Mouse (Mus musculus) spleen, embryonic (tissue): ENCODE results near the gene Gm20441.

Source experiments
- CTCF ChIA-PET: fragments of 350-600 bp; sonication (Branson Sonifier 250); formaldehyde crosslinking; loops from one replicate; lab custom pipeline; 2022; lab: Charles Lee

The Gm20441 gene

DNA sequence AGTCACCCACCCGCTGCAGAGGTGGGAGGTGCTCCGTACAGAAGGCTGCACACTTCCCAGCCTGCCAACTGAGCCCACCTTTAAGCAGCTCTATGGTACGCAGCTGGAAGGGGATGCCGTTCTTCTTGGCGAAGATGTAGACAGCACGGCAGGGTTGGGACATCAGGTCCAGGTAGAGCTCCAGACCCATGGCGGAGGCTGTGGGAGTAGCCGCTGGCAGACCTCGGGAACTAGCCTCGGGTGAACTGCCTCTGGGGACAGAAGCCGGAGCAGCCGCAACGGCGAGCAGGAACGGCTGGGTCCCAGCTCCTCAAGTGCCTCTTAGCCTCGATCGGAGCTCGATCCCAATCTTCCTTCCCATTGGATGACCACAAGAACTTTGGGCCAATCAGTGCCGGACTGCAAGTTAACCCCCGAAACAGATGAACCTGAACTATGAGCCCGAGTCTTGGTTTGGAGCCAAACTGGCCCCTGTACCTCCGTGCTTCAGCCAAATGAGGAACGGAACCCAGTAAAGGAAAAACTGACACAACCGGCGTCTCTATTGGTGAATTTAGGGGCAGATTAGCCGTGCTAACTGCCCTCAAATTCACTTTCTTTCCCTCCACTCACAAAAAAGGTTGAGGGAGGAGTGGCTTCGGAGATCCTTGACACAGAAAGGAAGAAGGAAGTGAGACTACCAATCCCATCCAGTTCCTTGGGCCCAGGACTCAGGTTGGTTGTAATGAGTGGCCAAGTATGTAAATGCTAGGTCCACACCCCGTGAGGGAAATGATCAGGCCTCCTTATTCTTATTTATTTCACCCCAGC, at the start of gene Gm20441, which contains the start of gene Gstt3:
Gene Gm20441 (minus strand): TSS at position 186 of the 810 bp plus-strand sequence.
Gene Gstt3 (minus strand): TSS at position 646 of the 810 bp plus-strand sequence.
- CTCF ChIA-PET = interaction anchor here (0.6 kb wide), 2 partner anchors 28 to 117 kb away, joined by 3 read pairs; no protein-coding TSS in a partner anchor

DNA sequence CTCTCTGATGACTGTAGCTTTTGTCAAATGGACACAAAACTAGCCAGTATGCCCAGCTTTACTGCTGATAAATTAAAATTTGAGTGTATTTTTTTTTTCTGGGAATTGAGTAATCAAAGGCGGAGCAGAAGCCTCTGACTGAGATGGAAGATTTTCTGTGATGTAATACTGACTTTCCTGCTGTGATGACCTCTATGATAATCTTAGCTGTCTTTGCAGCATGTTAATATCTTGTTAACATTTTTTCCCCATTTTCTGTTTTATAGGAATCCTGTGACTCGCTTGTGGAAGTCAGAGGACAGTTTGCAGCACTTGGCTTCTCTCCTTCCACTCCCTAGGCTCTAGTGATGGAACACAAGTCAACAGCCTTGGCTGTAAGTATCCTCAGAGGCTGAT, 49.5 kb upstream of the Gm20441 start:
- CTCF ChIA-PET = interaction anchor here (0.7 kb wide), 1 partner anchor 63 kb away, joined by 6 read pairs; no protein-coding TSS in a partner anchor

DNA sequence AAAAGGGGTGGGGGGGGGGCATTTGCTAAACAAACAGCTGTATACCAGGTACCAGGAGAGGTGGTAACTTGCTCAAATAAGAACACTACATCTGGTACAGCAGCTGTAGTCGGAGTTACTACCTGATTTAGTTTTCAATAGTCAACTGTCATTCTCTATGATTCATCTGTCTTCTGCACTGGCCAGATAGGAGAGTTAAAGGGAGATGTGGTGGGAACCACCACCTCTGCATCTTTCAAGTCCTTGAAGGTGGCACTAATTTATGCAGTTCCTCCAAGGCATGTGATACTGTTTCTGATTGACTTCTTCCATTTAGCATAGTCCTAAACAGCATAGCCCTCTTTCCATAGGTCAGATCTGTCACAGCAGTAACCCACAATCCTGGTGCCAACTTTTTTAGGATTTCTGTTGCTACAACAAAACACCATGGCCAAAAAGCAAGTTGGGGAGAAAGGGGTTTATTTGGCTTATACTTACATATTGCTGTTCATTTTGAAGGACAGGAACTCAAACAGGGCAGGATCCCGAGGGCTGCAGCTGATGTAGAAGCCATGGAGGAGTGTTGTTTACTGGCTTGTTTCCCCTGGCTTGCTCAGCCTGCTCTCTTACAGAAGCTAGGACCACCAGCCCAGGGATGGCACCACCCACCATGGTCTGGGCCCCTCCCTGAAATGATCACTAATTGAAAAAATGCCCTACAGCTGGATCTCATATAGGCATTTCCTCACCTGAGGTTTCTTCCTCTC, 48.9 kb upstream of the Gm20441 start:
- CTCF ChIA-PET = interaction anchor here (0.6 to 1.1 kb wide), 4 partner anchors 57 to 121 kb away, joined by 3 to 8 read pairs (median 4); partner anchors contain the start of gene Ddt

DNA sequence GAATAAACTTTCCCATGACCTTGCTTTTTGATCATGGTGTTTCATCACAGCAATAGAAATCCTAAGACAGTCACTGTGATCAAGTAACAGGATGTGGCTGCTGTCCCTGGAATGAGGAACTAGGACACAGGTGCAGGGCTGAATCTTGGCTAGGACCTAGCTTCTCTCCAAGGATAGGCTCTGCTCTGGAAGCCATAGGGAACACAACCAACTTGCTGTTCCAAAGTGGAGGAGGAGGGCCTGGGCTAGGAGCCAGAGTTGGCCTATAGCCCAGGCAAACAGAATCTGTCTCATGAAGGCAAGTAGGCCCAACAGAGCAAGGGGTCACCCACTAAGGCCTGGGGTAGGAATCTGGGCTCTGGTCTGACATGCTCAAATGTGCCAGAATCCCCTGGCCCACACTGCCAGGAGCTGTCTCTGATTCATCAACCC, 47.8 kb upstream of the Gm20441 start:
- CTCF ChIA-PET = interaction anchor here (1.1 kb wide), 1 partner anchor 85 kb away, joined by 3 read pairs; no protein-coding TSS in a partner anchor

DNA sequence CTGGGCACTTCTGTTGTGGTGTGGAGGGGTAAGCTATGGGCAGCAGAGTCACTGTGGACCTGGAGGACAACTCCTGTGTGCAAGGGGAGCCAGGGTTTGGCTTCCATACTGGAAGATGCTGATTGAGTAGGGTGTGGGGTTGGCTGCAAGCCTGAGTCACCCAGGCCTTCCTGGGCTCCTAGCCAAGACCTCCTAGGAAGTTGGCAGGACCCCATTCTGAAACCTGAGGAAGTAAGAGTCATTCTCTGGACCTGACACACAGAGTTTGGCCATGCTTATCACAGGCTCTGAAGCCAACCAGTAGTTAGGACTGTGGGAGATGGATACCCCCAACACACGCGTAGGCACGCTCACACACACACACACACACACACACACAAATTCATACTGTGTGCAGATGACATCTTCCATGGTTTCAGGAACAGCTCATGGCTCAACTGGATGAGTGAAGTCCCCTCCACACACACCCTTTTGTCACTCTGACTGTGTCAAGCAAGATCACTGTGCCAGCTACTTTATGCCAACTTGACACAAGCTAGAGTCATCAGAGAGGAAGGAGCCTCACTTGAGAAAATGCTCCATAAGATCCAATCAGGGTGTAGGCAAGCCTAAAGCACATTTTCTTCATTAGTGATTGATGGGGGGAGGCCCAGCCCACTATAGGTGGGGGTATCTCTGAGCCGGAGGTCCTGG, 47.1 kb upstream of the Gm20441 start:
- CTCF ChIA-PET = no interaction called here

DNA sequence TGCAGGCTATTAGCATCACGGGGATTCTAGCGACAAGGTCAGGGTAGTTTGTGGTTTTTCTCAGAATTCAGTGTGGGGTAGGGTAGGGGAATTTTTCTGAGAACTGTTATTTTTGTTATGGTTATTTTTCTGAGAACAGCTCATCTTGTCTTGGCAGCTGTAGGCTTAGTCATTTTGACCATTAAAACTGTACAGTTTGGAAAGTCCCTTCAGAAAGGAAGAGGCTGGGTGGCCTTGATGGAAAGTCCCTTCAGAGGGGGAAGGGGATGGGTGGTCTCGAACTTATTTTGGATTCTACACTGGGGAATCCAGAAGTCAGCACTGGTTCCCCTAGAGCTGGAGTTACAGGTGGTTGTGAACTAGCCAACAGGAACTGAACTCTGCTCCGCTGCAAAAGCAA, 43.8 kb upstream of the Gm20441 start:
- CTCF ChIA-PET = no interaction called here

DNA sequence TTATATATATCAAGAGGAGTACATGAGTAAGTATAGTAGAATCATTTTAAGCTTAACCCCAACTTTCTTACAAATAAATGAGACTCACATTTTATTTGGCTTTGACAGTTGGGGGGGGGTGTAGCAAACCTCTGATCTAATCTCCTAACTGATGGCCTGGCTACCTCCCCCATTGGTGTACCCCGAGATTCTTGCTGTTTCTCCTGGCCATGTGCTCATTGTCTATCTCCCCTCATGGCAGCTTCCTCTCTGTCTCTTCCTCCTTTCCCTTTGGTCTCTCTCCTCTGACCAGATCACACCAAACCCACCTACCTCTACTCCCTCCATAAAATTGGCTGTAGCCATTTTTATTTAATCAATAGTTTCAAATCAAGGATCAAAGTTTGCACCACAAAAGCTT, 43.0 kb upstream of the Gm20441 start:
- CTCF ChIA-PET = interaction anchor here (0.6 to 0.7 kb wide), 2 partner anchors 176 to 1720 kb away, joined by 4 to 5 read pairs; no protein-coding TSS in a partner anchor

DNA sequence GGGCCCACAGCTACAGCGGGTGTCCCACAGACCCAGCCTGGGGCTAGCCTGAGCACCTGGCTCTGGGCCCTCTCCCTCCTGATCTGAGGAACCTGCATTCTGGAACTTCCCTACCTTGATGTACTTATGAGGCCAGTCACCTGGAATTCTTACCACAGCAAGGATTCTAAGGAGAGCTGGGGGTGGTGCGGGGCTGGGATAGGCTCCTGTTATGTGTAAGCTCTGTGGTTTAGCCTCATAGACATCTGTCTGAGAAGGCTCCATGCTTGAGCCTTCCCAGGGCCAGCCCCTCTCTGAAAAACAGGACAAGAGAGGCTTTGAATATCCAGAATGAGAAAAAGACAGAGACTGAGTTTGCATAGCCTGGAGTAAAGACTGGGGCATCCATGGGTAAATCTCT, 41.7 kb upstream of the Gm20441 start, which contains the start of gene Gstt4:
Gene Gstt4 (minus strand): TSS at position 101 of the 400 bp plus-strand sequence.
- CTCF ChIA-PET = no interaction called here

DNA sequence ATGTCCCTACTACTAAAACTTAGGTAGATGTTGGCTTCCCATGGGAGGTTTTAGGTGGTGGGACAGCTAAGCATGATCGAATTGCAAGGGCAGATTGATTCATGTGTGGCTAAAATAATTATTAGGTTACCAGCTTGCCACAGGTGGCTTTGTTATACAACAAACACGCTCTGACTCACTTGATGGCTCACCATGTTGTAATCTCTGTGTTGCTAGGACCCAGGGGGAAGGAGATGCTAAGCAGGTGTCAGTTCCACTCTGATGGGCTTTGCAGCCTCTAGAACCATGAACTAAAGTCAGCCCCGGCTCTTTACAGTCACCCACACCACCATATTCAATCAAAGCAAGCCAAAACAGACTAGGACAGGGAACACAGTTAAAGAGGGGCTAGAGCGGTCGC, 39.1 kb upstream of the Gm20441 start:
- CTCF ChIA-PET = interaction anchor here (0.7 kb wide), 1 partner anchor 408 kb away, joined by 5 read pairs; no protein-coding TSS in a partner anchor

DNA sequence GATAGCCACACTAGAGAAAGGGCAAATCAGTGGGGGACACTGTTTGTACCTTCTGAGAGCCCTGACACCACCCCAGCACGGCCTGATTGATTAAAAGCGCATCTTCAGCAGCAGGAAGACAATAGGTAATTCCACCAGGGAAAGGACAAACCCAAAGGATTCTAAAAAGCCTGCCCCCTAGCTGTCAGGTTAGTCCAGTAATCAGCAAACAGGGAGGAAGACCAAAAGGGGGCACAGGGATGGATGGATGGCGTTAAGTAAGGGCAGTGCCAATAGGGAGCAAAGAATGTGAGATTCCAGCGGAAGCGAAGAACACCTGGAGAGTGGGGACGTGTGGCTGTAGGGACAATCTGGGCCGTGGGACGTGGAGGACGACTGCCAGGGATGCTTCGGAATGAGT, 37.9 kb upstream of the Gm20441 start:
- CTCF ChIA-PET = no interaction called here

DNA sequence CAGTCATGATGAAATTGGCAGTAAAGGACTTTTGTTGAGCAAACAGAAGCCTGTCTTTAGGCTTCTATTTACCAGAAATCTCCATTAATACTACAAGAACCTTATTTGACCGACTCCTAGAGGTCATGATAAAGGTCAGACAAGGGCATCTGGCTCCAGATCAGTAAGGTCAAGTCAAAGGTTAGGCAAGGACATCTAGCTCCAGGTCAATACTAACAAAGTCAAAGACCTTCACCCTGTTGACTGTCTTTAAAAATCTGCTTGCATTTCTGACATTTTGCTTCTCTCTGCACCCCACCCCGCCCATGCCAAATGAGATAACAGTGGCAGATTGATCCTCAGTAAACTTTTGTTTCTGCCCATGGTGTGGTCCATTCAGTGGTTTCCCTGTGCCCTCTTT, 23.5 kb upstream of the Gm20441 start:
- CTCF ChIA-PET = no interaction called here

DNA sequence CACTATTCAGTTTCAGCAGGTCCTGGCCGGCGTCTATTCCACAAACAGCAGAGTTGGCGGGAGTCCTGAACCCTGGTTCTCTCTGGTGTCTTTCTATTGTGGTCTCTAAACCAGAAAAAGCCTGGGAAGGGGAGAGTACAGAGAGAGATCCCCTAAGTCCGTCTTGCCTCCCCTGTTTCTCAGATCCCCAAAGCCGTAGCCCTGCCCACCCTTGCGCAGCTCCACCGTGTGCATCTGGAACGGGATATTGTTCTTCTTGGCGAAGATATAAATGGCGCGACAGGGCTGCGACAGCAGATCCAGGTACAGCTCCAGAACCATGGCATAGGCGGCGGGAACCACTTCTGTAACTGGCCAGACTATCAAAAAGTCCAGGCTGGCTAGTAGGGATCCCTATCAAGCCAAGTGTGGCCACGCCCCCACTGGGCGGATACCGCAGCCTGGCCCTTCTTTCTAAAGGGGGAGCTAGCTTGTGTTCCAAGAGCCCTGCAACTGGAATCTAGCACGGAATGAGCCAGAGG, 17.5 kb upstream of the Gm20441 start, which contains the start of gene Gstt1:
Gene Gstt1 (minus strand): TSS at position 409 of the 521 bp plus-strand sequence.
- CTCF ChIA-PET = interaction anchor here (0.7 kb wide), 1 partner anchor 597 kb away, joined by 3 read pairs; no protein-coding TSS in a partner anchor

DNA sequence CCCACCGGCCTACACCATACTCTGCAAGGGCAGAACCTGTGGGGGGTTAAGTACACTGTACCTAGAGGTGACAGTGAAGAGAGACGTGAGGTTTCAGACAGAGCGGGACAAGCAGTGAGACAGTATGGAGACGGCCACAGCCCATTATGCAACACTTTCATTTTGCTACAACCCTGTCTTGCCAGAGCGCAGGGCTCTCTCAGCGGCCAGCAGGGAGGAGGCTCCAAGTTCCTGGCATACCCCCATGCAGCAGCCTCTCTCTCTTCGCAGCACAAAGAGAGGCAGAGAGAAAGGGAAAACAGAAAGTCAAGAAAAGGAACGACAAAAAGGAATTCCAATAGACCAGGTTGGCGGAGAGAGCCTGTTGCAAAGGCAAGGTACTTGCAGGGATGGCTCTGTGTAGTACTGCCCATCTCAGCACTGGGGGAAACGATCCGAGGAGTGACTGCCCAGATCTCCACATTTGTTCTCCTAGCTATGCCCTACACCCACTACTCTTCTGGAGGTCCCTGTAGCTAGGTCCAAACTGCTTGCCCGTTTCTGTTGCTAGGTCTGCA, 16.9 kb upstream of the Gm20441 start:
- CTCF ChIA-PET = interaction anchor here (0.7 kb wide), 1 partner anchor 597 kb away, joined by 3 read pairs; no protein-coding TSS in a partner anchor

DNA sequence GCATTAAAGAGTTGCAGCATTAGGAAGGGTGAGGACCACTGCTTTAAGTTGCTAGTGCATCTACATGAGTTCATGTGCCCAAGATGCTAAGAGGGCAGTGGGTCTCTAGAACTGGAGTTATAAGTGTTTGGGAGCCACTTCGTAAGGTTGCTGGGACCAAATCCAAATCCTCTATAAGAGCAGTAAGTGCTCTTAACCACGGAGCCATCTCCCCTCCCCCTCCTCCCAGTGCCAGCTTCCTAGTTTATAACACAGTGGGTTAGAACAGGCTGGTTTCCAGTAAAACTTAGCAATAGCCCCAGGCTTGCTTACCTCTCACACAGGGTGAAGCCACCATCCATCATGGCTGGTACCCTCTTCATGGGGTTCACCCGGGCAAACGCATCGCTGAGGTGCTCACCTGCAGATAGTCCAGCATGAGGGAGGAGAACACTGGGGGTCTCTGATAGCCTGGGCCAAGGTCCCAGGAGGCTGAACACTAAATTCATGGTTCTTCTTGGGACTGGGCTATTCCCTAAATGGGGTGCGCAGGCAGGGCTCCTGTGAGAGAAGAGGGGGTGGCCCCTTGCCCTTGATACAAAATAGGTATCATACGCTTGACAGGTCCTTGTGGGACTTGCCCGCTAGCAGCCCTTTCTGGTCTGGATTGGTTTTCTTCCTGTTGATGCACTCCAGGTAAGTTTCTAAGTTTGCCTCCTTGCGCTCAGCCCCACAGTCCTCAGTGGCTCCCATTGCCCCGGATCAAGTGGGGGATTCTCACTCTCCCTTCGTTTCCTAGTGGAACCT, 16.2 kb upstream of the Gm20441 start:
- CTCF ChIA-PET = no interaction called here

DNA sequence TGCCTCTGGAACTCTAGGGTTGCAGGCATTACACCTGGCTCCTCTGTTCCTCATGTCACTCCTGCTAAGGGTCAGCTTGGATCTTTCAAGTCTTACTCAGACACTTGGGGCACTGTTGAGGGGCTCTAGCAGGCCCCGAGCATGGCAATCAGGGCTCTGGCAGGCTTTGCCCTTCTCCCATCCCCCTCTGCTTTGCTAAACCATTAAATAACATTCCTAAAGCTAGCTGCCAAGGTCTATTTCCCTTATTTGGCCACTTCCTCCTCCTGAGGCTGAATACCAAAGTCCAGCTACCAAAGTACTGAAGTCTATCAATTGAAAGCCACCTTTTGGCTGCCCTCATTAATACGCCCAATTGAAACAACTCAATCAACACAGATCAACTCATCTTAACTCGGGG, 14.1 kb upstream of the Gm20441 start:
- CTCF ChIA-PET = interaction anchor here (0.5 kb wide), 1 partner anchor 15 kb away, joined by 4 read pairs; no protein-coding TSS in a partner anchor

DNA sequence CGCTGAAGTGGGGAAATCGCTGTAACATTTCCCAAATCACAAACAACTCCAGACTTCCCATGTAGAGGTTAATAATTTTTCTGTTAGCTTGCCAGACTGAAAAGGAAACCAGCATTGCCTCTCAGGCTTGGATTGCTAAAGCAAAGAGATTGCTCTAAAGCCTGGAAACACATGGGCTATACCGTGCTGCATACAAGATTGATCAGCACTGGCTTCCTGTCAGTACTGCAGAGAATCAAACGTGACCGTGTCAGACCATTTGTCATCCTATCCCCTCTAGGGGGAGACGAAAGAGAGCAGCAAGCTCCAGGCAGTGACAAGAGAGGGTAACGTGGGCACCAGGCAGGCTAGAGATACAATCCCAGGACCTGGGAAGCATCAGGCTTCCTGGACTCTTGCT, 10.0 kb upstream of the Gm20441 start:
- CTCF ChIA-PET = interaction anchor here (0.7 kb wide), 1 partner anchor 44 kb away, joined by 15 read pairs; no protein-coding TSS in a partner anchor

DNA sequence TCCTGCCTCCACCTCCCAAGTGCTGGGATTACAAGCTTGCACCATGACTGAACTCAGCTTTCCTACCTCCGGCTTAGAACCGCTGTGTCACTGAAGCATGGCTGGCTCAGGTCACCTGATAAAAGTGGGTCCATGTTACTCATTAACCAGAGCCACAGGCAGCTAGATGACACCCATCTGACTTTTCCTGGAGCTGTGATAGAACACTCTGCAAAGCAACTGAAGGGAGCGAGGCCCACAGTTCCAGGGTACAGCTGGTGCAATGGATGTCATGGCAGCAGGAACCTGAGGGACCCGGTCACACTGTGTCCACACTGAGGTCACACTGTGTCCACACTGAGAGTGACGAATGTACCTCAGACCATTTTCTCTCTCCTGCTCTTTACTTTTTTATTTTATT, 9.1 kb upstream of the Gm20441 start:
- CTCF ChIA-PET = no interaction called here

DNA sequence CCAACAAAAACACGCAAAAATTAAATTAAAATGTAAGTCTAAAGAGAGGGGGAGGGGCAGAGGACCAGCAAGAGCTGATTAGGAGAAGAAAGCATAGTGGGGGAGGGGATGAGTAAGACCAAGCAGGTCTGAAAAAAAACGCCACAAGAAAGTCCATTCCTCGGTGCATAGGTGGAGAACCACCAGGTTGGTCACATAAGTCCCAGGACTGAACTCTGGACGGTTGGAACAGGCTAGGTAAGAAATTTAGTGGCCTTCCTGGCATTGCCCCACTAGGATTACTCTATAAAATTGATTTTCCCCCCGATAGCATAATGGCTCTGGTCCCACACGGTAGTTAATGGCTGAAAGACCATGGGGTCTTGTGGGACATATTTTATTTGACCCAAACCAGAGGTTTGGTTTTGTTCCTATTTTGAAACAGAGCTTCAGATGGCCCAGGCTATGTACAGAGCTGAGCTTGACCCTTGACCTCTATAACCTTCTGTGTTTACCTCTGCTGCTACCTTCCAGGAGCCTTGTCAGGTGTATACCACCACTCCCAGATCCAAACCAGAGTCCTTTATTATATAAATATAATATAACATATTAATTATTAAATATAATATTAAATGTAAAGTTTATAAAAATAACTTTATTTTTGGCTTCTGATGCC, 8.5 kb upstream of the Gm20441 start:
- CTCF ChIA-PET = interaction anchor here (0.7 kb wide), 1 partner anchor 36 kb away, joined by 3 read pairs; no protein-coding TSS in a partner anchor

DNA sequence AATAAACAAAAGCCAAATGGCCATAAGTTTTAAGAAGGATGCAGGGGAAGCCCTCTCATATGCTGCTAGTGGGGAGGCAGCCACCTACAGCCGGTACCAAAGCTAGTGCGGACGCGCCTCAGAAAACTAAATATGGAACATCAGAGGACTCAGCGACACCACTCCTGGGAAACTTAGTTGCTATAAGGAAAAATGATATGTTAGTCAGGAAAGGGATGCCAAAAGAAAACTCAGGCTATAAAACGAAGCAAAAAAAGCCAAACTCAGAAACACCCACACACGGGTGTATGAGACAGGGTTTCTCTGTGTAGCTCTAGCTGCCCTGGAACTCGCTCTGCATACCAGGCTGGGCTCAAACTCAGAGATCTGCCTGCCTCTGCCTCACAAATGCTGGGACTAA, 7.5 kb upstream of the Gm20441 start:
- CTCF ChIA-PET = interaction anchor here (0.6 kb wide), 1 partner anchor 29 kb away, joined by 3 read pairs; no protein-coding TSS in a partner anchor
